Mouse (Mus musculus) erythroblast, embryonic 14.5 days (primary cell): Measurements from ENCODE around the gene Nomo1. TPM values are rescaled to one million over a fixed set of nuclear protein-coding genes. Genes with fewer than 3 reads are reported as not detected.
A peak's percentile ranks its signal among the peaks of the same experiment; 100 is the strongest.

Source experiments
- H3K27me3 ChIP-seq: 2 replicates; pipeline ENCODE4 v1.6.1; 2012; ENCODE audit warnings: inconsistent platforms; ENCODE audit not compliant: control insufficient read depth
- H3K36me3 ChIP-seq: 2 replicates; pipeline ENCODE4 v1.6.1; 2012; ENCODE audit warnings: mild to moderate bottlenecking, inconsistent platforms; ENCODE audit not compliant: control insufficient read depth
- H3K4me1 ChIP-seq: 2 replicates; pipeline ENCODE4 v1.6.1; 2012; ENCODE audit warnings: inconsistent platforms; ENCODE audit not compliant: control insufficient read depth
- H3K4me3 ChIP-seq: replicated peaks from 2 replicates; pipeline ENCODE3; 2012; ENCODE audit warnings: moderate library complexity, mild to moderate bottlenecking, inconsistent platforms
- H3K9me3 ChIP-seq: 2 replicates; pipeline ENCODE4 v1.6.1; 2012; ENCODE audit warnings: low read length, inconsistent platforms, mixed read lengths; ENCODE audit not compliant: control insufficient read depth
- GATA1 ChIP-seq: IDR thresholded peaks from 2 replicates; pipeline ENCODE4 v1.6.1; 2012; ENCODE audit warnings: low read length, inconsistent platforms, mixed read lengths
- TAL1 ChIP-seq: IDR thresholded peaks from 3 replicates; pipeline ENCODE4 v1.6.1; 2012; ENCODE audit warnings: low read length, inconsistent platforms, mixed read lengths
- polyA plus RNA-seq: library from polyadenylated mRNA; stranded (reverse); fragments of >175 nt; gene quantifications from 2 replicates; pipeline ENCODE4 v1.2.3, GENCODE M21; 2012

Gene Nomo1
- polyA plus RNA-seq, 1 experiment = 1.8 TPM

DNA sequence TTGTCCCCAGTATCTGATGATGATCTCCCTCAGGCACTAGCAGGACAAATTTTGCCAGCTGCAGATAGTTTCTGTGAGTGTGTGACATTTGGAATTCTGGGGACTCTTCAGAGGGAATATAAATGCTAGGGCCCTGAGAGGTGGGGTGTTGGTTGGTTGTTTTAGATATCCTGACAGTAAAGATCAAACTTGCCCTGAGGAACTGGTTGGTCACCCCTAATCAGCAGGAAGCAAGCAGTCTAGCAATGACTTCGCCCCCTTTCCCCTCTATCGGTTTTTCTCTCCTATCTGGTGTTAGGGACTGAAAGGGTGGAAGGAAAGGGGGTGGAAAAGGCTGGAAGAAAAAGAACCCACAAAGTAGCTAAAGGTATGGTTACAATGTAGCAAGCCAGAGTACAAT is 2.0 kb downstream of the Nomo1 start:
- no peaks in the 10 kb centered on the region for H3K9me3 ChIP-seq
- peaks cover 53% of the 10 kb centered on the region for H3K4me1 ChIP-seq
- no peaks in the 10 kb centered on the region for H3K27me3 ChIP-seq
- H3K4me3 ChIP-seq = peak overlapping the region; percentile 92
- H3K36me3 ChIP-seq = peaks cover 32% of the 10 kb centered on the region
- TF ChIP-seq GATA1 = no peak
- TF ChIP-seq TAL1 = no peak

DNA sequence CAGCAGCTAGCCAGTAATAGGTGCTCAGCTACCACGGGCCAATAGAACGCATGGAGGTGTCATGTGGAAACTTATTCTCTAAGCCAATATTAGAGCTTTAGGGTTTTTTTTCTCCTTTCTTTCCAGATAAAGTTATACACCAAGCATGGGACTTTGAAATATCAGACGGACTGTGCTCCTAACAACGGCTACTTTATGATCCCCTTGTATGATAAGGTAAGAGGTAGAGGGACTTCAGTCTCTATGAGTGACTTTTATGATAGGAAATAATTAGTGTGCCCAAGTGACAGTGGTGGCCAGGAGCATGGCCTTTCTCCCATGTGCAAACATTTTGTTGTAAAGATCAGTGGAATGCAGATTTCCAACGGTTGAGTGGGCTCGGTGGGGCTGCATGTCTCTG is 3.9 kb downstream of the Nomo1 start:
- H3K4me1 ChIP-seq = peaks cover 41% of the 10 kb centered on the region
- H3K36me3 ChIP-seq = peaks cover 52% of the 10 kb centered on the region
- no peaks in the 10 kb centered on the region for H3K9me3 ChIP-seq
- TF ChIP-seq TAL1 (no peak), GATA1 (no peak)
- H3K27me3 ChIP-seq = no peaks in the 10 kb centered on the region
- H3K4me3 ChIP-seq = no peak overlapping the region

DNA sequence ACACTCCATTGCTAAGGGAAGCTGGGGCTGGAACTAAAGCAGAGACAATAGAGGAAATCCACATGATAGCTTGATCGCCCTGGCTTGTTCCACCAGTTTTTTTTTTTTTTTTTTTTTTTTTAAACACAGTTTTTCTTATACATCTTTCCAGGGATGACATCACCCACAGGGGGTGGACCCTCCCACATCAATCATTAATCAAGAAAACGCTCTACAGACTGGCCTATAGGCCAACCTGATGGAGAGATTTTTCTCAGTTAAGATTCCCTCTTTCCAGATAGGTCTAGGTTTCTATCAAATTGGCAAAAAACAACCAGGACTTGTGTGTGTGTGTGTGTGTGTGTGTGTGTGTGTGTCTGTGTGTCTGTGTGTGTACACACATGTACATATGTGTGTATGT is 6.4 kb downstream of the Nomo1 start:
- H3K4me1 ChIP-seq = peaks cover 19% of the 10 kb centered on the region

DNA sequence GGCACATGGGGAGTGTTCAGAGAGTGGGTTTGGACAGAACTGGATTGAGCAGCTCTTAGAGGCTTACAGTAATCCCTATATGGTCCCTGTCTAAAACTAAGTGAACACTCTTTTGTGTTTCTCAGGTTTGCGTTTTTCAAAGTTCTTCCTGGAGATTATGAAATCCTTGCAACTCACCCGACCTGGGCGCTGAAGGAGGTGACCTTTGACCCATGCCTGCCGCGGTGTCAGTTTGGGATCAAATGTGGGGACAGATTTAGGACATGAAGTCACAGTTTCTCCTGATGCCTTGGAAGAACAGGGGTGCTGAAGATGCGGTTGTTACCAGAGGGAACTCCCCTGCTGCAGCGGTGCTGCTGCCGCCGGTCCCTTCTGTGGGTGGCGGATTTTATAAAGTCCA is 10.6 kb downstream of the Nomo1 start:
- Histone ChIP-seq H3K9me3 (no peaks in the 10 kb centered on the region), H3K4me1 (no peaks in the 10 kb centered on the region), H3K27me3 (no peaks in the 10 kb centered on the region), H3K36me3 (peaks cover 93% of the 10 kb centered on the region), H3K4me3 (no peak overlapping the region)
- TF ChIP-seq GATA1 = no peak
- TF ChIP-seq TAL1 = no peak

More for the DNA sequence above, 6.4 kb downstream of the Nomo1 start:
- Histone ChIP-seq H3K36me3 (peaks cover 77% of the 10 kb centered on the region), H3K9me3 (no peaks in the 10 kb centered on the region), H3K27me3 (no peaks in the 10 kb centered on the region), H3K4me3 (no peak overlapping the region)
- no peak for TF ChIP-seq TAL1
- no peak for TF ChIP-seq GATA1

DNA sequence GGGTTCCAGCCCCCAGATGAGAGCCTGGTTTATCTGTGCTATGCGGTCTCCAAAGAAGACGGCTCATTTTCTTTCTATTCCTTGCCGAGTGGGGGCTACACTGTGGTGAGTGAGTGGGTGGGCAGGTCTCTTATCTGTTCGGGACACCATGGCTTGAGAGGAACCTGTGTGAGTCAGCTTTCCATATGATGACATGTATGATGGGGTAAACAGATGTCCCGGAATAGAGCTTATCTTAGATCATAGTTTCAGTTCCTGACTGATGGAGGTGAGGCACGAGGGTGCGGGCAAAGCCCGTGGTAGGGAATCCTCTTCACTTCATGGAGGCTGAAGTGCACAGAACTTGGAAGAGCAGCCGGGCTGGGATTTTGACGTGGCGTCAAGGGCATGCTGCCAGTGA is 12.4 kb downstream of the Nomo1 start:
- H3K9me3 ChIP-seq = no peaks in the 10 kb centered on the region
- TF ChIP-seq TAL1 (no peak), GATA1 (no peak)
- peaks cover 93% of the 10 kb centered on the region for H3K36me3 ChIP-seq
- no peaks in the 10 kb centered on the region for H3K4me1 ChIP-seq
- H3K27me3 ChIP-seq = no peaks in the 10 kb centered on the region
- H3K4me3 ChIP-seq = no peak overlapping the region

DNA sequence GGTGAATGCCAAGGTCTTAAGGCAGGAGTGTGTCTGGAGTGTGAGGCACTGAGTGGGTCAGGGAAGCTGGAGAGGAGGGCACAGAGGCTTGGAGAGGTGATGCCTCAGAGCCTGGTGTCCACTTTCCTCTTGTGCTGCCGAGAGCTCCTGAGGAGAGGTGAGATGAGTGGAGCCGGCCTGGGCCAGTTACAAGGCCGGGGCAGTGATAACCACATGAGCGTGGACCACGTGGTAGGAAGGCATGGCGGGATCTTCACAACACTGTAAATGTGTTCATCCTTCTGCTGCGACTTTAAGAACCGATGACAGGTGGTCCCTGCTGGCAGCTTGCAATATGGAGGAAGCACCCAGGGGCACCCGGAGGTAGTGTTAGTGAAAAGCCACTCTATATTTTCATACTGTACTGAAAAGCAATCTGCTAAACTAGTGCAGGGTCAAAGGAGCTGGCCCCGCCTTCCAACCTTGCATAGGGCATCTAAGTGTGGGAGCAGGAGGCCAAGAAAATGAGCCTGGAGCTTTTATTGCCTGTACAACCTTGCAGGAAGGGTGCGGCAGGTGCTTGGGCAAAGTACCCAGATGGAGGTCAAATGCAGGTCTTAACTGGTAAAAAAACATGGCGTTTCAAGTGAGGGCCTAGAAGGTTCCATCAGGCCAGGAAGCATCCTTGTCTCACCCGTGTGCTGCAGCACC is 14.5 kb downstream of the Nomo1 start:
- no peaks in the 10 kb centered on the region for H3K4me1 ChIP-seq
- H3K27me3 ChIP-seq = no peaks in the 10 kb centered on the region
- no peak overlapping the region for H3K4me3 ChIP-seq
- no peaks in the 10 kb centered on the region for H3K9me3 ChIP-seq
- H3K36me3 ChIP-seq = peaks cover 84% of the 10 kb centered on the region
- TF ChIP-seq GATA1 = no peak
- no peak for TF ChIP-seq TAL1

DNA sequence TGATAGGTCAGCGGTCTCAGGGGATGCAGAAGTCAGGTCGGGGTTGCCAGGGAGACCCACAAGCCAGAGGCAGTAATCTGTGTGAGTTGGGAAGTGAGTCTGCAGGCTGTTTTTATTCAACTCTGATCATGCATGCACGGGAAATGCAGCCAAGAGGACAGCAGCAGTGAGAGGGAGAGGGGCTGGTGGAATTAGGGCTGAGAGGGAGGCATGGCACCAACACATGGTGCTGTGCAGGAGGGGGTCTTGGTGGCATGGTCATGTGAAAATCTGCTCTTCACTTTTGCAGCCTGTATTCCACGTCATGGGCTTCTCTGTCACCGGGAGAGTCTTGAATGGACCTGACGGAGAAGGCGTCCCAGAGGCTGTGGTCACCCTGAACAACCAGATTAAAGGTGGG is 16.5 kb downstream of the Nomo1 start:
- H3K27me3 ChIP-seq = no peaks in the 10 kb centered on the region
- TF ChIP-seq TAL1 (no peak), GATA1 (no peak)
- no peaks in the 10 kb centered on the region for H3K4me1 ChIP-seq
- H3K9me3 ChIP-seq = no peaks in the 10 kb centered on the region
- no peak overlapping the region for H3K4me3 ChIP-seq
- H3K36me3 ChIP-seq = peaks cover 81% of the 10 kb centered on the region

DNA sequence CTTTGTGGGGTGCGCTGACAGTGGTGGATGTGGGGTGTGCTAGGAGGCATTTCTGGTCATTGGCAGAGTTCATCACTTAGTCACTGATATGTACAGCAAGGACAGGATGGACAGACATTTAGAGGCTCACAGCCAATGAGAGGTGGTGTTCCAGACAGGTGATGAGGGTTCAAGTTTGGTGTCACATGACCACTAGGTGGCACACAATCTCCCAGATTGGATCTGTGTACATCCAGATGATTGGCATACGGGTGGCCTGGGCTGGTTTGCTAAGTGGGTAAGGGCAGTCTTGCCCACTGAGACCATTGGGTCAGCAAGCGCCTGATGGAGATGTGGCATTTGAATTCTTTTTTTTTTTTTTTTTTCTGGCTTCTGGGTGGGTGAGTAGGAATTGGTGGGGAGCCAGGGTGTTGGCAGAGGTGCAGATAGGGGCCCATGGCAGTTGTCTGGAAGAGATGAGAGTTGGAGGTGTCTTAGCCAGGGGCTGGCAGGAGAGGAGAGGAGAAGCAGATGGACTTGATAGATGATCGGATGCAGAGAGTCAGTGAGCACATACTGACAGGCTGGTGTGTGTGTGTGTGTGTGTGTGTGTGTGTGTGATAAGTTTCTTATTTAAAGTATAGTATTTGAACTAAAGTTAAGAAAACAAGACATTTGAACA is 18.8 kb downstream of the Nomo1 start:
- Histone ChIP-seq H3K4me3 (no peak overlapping the region), H3K4me1 (no peaks in the 10 kb centered on the region), H3K36me3 (peaks cover 82% of the 10 kb centered on the region), H3K9me3 (no peaks in the 10 kb centered on the region), H3K27me3 (no peaks in the 10 kb centered on the region)
- TF ChIP-seq GATA1 = no peak
- TF ChIP-seq TAL1 = no peak

DNA sequence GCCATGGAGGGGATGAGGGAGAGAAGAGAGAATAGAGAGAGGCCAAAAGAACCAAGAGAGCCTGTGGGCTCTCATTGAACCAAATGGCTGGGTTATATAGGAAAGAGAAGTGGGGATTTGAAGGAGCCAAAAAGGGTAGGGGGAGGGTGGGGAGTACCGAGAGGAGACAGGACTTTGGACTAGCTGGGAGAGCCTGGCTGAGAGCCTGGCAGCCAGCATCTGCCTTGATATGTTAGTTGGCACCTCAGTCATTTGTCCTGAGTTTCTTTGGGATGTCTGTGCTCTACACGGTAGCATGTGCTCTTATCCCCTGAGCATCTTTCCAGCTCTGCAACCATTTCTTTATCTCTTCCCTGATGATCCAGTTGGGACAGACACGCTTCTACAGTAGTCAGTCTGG is 20.1 kb downstream of the Nomo1 start:
- H3K27me3 ChIP-seq = no peaks in the 10 kb centered on the region
- no peaks in the 10 kb centered on the region for H3K9me3 ChIP-seq
- no peak for TF ChIP-seq TAL1
- TF ChIP-seq GATA1 = no peak
- no peak overlapping the region for H3K4me3 ChIP-seq
- peaks cover 83% of the 10 kb centered on the region for H3K36me3 ChIP-seq
- H3K4me1 ChIP-seq = no peaks in the 10 kb centered on the region
